Mouse (Mus musculus) 3134 (cell line): ENCODE measurements around the gene Zfp119a.

Experiments used
- DNase-seq: peaks from one replicate; pipeline ENCODE4 v3.0.0-alpha.2; 2011; ENCODE audit warnings: low spot score; ENCODE audit not compliant: insufficient read length; ENCODE audit errors: extremely low read depth

Gene Zfp119a

GRCm38 (mm10) chr17:55878636-55879369 lies at the start of gene Zfp119a:
Zfp119a (minus strand) TSS chr17:55878930.
- peak; percentile 81 for DNase-seq

GRCm38 (mm10) chr17:55906669-55907068 lies 27.9 kb upstream of the Zfp119a start:
- DNase-seq, result no peak

GRCm38 (mm10) chr17:55904131-55904530 lies 25.4 kb upstream of the Zfp119a start:
- no peak for DNase-seq

- DNase-seq, result no peak
Measured at GRCm38 (mm10) chr17:55903687-55904086, 25.0 kb upstream of the Zfp119a start.

GRCm38 (mm10) chr17:55903087-55903486 lies 24.4 kb upstream of the Zfp119a start:
- no peak for DNase-seq

- peak; percentile 22 for DNase-seq
Measured at GRCm38 (mm10) chr17:55892406-55892955, 13.8 kb upstream of the Zfp119a start.

- DNase-seq, result no peak
Measured at GRCm38 (mm10) chr17:55884912-55885311, 6.2 kb upstream of the Zfp119a start.

GRCm38 (mm10) chr17:55883631-55884030 lies 4.9 kb upstream of the Zfp119a start:
- DNase-seq, result no peak

- DNase-seq, result peak; percentile 49
Measured at GRCm38 (mm10) chr17:55878282-55878635, 471 bp downstream of the Zfp119a start.

- DNase-seq, result peak; percentile 31
Measured at GRCm38 (mm10) chr17:55877184-55877583, 1.5 kb downstream of the Zfp119a start.

- no peak for DNase-seq
Measured at GRCm38 (mm10) chr17:55843067-55843466, 35.7 kb downstream of the Zfp119a start.

- peak; percentile 15 for DNase-seq
Measured at GRCm38 (mm10) chr17:55821566-55821965, 57.2 kb downstream of the Zfp119a start.

- DNase-seq, result no peak
Measured at GRCm38 (mm10) chr17:55816853-55817252, 61.9 kb downstream of the Zfp119a start.
